Mouse (Mus musculus) gastrocnemius, postnatal 4 days (tissue): ENCODE results near the gene Gprin1. TPM values are rescaled to one million over a fixed set of nuclear protein-coding genes. Genes with fewer than 3 reads are reported as not detected.
A peak's percentile ranks its signal among the peaks of the same experiment; 100 is the strongest.

Experiments used
- DNase-seq, 2 experiments: peaks; one replicate each; pipeline ENCODE4 v3.0.0; 2021 to 2022; ENCODE audit warnings: low spot score in 2 of 2, mixed read lengths in 2 of 2
- total RNA-seq, 2 experiments: library from RNA; stranded (reverse); gene quantifications; 2 replicates each; pipeline ENCODE4 v1.2.3; 2021

Gprin1 gene
- total RNA-seq, 2 experiments from 2014 or later = 0.76 to 0.78 TPM

DNA sequence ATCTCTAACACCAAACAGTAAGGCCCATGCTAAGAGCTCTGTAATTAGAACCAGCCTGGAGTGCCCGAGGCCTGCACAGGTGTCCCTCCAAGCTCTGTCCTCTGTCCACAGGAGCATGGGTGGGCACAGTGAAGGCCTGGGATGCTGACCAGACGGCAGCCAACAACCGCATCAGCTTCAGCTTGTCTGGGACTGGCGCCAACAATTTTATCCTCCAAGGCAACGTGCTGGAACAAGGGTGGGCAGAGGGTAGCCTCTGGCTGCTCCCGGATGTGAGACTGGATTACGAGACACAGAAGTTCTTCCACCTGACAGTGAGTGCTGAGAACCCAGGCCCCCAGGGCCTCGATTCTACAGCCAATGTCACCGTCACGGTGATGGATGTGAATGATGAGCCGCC lies 23.5 kb downstream of the Gprin1 start:
- no peak for DNase-seq

DNA sequence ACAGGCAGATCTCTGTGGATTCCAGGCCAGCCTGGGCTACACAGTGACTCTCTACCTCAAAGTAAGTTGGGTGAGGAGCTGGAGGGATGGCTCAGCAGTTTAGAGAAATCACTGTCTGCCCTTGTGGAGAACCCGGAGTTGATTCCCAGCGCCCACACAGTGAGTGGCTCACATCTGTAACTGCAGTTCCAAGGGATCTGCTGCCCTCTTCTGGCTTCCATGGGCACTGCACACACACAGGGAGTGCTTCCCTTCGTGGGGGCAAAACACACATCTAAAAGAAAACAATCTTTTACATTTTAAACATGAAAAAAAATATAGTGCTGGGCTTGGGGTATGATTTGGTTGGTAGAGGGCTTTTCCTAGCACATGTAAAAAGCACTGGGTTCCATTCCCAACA lies 26.5 kb downstream of the Gprin1 start:
- DNase-seq = no peak

DNA sequence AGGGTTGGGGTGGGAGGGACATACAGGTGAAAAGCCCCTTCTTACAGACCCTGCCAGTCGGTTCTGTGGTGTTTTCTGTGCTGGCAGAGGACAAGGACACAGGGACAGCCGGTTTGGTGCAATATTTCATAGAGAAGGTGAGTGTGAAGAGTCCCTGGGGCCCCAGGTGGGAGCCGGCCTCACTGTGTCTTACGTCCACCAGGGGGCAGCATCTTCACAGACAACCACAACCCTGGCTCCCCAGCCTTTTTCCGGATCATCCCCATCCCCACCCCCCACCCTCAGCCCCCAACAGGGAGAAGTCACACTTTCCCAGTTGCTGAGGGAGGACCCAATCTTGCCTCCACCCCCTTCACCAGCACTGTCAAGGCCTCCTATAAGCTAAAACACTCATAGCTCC lies 32.8 kb downstream of the Gprin1 start:
- peak in 1 of 2 experiments; percentile 29 for DNase-seq

DNA sequence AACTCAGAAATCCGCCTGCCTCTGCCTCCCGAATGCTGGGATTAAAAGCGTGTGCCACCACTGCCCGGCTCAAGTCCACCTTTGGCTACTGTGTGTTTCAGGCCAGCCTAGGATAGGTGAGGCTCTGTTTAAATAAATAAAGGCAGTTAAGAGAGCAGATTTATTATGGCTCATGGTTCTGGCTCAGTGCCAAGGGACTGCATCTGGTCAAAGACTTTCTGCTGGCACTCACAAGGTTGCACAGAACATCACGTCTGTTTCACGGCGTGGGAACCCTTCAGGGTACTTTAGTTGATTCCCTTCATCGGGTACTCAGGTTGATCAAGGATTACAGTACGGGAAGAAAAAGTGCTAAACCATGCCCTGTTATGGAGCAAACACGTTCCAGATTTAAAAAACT lies 34.7 kb downstream of the Gprin1 start:
- no peak for DNase-seq

DNA sequence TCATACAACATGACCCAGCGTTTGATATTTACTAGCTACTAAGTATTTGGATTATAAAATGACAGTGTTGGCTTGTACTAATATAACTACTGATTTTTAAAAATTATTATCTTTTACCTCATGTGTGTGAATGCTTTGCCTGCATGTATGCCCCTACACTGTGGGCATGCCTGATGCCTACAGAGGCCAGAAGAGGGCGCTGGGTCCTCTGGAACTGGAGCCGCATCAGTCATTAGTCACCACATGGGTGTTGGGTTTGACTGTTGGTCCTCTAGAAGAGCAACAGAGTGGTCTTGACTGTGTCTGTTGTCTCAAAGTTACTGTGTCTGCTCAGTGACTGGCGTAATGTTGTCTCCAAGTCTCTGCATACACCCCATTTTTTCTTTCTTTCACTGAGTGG lies 35.3 kb downstream of the Gprin1 start:
- DNase-seq = no peak

DNA sequence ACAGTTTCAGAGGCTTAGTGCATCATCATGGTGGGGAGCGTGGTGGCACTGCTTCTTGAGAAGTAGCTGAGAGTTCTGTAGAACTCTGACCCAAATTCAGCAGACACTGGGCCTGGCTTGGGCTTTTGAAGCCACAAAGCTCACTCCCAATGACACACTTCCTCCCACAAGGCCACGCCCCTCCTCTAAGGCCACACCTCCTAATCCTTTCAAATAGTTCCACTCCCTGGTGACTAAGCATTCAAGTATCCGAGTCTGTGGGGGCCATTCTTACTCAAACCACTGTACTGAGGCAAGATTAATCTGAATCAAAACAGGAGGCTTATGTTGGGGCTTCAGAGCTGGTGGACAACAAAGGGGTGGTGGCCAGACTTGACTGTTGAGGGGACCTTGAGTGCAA lies 38.8 kb downstream of the Gprin1 start:
- DNase-seq = no peak

DNA sequence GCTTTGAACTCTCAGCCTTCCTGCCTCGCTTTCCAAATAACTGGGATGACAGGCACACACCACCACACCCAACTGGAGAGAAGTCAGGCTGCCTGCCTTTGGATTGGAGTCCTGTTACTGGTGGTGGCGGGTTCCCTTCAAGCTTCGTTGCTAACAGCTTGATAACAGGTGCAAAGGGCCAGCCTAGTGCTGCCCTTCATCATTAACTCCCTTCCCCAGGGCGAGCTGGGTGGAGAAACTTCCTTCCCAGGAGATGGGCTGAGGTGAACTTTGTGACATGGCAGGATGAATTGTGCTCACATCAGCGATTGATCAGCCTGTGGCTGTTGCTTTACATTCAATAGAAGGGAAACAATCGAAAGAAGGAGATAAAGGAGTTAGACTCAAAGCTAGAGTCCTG lies 44.8 kb downstream of the Gprin1 start:
- DNase-seq = no peak

DNA sequence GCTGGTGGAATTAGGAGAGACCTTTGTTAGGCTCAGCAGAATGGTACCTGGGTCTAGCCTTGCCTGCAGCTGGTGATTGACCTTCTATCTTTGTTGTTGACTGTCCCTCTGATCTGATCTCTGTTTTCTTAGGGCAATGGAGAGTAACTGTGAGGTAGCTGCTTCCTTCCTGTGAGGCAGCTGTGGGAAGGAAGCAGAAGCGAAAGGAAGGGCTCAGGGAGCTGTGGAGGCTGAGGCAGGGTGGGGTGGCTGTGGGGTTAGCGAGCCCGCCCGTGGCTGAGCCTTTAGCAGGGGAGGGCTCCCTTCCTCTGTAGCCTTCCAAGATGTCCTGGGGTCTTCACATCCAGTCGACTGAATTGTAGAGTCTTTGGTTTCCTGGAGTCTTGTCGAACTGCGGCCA lies 47.2 kb downstream of the Gprin1 start:
- DNase-seq = no peak

DNA sequence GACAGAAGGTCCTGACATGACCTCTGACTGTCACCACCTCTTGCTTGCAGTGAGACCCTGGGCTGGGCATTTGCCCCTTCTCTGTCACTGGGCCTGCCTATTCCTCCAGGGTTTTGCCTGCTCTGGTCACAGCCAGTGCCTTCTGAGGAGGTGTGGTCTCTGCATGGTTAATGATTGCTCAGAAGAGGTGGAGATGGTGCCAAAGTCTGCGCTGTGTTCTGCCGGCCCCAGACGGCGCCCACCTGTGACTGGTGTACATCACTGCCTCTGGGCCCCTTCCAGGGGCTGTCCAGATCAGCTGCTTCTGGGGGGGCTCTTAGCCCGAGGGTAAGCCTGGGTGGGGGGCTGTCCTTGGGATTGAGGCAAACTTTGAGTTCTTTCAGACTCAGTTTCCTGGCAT lies 48.4 kb downstream of the Gprin1 start, which contains the start of gene Cdhr2:
Gene Cdhr2 (plus strand): TSS at position 219 of the 400 bp plus-strand sequence.
- no peak for DNase-seq

DNA sequence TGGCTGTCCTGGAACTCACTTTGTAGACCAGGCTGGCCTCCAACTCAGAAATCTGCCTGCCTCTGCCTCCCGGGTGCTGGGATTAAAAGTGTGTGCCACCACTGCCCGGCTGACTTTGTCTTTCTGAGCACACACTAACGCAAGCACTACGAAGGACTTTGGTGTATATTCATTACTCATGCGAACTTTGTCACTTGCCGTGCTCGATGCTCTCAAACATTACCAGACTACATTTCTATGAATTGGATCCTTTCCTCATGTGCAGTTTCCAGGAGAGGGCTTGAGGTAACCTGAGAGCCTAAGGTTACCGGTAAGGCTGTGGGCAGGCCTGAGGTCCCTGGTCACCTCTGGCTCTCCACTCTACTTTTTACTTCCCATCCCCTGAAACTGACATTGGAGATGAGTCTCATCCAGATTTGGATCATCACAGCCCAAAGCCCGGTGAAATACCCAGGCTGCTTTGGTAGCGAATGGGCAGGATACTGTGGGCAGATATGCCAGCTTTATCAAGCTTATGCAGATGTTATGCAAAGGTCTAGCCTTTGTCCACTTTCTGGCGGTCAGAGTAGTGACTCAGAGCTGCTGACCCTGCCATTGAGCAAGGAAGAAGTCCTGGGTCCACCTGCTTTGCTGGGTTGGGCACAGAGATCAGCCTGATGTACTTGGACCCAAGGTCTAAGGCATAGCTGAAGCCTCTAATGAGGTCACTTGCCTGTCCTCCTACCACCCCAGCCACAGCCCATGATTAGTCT lies 54.0 kb downstream of the Gprin1 start:
- no peak for DNase-seq

DNA sequence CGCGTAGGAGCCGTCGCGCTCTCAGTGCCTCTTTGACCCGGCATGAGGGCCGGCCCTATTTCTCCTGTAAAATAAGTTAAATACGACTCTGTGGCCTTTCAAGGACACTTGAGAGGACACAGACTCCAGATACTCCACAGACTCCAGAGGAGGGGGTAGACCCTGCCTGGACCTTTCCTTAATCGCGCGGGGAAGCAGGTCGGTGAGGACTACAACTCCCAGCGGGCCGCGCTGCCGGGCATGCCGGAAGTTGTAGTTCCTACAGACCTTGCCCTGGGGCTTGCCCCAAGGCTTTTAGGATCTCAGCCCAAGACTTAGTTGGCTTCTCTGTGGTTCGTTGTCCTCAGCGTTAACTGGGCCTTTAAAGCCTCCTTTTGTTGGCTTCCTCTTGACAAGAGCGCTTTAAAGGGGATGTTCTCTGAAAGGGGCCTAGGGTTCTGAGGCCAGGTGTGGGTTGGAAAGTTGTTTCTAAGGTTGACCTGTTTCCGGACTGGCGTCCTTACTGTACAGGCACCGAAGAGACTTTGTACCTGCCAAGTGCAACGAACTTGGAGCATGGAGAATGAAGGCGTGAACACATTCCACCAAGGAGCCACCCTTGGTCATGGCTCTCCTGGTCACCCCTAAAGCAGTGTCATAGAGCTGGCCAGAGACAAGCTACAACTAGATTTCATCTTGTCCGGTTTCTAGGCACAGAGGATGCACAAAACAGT lies 55.2 kb downstream of the Gprin1 start:
- DNase-seq = peak in 1 of 2 experiments; percentile 87

DNA sequence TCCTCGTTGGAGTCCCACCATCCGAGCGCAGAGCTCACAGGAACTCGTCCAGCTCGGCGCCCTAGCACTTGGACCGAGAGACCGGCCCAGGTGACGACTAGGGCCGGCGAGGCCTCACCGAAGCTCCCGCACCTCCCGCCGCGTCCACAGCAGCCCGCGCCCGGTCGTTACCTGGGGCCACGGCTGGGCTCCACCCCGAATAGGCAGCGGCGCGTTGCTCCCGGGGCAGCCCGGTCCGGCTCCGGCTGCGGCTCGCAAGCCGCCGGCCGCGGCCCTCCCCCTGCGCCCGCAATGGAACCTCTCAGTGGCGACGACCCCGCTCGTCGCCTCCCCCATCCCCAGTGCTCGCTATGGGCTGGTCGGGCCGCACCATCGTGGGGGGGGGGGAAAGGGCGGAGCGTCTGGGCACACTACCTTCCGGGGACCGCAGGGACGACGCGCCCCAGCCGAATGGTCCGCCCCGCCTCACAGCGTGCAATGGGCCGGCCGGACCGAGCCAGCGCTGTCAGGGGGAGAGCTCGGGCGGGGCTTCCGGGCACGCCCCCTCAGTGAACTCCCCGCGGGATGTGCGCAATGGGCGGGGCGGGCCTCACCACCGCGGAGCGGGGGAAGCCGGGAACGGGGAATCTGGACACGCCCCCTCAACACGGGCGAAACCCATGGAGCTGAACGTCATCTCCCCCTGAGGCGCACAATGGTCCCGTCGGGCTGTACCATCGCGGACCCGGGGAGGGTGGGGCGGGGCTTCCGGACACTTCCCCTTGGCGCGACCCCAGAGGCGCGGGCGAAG lies 55.9 kb downstream of the Gprin1 start, which contains the start of gene Rnf44:
Gene Rnf44 (minus strand): TSS at position 350 of the 790 bp plus-strand sequence.
- DNase-seq = peak; percentile 98 to 99

DNA sequence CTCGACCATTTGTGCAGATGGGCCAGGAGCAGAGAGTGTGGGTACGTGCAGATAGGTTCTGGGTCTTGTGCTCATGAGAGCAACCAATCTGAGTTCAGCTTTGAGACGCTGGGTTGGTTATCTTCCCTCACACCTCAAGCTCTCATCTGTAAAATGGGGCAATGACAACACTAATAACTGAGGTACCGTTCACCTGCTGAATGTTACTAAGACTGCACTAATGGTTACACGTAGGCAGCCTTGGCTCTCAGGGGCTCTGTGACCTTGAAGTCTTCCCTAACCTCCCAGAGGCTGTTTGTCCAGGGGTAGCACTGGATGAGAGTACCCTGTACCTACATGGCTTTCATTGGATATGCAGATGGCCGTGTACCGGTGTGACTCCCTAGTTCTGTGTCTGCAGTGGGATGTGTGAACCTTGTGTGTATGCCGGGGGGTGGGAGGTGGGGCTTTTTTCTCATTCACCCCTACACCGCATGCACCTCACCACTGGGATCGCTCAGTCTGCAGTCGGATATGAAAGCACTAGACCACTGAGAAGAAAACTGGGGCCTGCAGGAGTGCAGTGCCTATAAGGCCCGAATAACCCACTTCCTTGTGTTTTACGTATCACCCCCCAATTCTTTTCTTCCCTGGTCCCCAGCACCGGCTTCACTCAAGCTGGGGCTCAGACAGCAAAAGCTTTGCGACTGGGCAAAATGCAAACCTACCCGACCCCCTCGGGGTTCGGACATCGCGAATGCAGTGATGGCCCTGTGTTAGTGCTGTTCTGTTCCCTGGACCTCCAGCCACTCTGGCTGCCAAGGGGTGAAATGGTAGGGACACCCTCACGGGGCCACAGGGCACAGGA lies 56.7 kb downstream of the Gprin1 start:
- no peak for DNase-seq

DNA sequence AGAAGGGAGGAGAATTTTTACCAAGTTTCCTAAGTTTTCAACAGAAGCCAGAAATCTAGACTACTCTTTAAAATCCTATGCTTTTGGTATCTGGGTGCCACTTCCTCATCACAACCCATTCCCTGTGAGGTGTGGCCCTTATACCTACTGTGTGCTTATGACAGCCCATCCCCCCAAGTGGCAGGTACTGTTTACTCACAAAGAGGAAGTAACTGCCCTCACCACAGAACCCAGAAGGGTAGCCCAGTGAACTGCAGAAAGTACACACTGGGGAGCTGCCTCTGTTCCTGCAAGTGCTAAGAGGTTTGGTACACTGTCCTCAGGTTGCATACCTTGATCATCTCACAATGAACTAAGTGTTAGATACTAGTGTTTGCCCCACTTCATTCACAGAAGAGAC lies 57.9 kb downstream of the Gprin1 start:
- DNase-seq = no peak

DNA sequence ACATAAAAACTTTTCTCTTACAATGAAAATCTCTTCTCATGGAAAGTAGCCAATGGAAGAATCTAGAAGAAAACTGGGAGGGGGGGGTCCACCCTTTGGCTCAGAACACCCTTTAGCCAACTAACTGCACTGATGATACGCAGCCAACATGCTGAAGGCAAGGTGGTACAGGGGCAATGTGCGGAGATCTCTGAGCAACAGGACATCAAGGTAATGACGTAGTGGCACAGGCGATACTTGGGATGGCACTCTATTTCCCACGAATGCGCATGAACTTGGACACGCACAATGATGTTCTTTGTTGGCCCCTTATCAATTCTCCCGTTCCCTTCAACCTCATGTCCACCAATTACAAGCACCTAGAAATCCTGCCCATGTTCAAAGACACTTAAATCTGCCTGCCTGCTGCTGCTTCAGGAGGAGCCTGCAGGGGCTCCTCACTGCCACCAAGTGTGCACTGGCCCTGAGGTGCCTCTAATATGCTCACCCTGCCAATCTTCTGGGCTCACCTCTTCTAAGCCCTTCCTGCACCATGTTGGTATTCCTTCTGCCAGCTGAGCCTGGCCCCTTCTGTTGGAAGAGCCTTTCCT lies 59.4 kb downstream of the Gprin1 start:
- no peak for DNase-seq

DNA sequence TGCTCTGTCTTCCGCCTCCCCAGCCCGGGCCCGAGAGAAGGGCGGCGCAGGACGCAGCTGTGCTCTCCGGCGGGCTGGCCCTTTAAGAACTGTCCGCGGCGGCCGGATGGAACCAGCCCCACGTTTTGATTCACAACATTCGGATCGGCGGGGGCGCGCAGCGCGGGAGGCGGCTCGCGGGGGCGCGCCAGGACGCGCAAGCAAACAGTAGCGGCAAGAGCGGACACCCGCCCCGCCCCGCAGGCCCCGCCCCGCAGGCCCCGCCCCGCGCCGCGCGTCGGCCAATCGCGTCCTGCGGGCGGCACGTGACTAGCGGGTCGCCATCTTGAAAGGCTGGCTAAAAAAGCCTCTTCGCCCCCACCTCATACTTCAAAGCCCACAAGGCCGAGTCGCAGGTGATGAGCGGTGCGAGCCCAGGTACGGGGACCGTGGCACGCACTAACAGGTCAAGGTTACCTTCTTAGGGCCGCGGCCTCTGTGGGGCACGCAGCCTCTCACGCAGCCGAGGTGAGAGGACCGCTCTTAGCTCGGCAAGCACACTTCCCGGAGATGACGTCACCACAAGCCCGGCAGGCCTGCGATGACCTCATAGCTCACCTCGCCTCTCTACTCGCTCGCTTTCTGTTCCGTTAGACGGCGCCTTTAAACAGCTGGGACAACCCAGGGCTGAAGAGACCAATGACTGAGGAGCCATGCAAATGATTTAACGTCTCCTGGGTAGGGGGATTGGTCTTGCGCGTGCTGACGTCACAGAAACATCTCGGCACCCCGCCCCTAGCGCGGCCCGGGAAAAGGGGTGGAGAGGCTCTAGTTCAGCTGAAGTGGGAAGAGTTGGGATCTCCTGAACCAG lies 61.9 kb downstream of the Gprin1 start:
- DNase-seq = peak; percentile 96 to 99

DNA sequence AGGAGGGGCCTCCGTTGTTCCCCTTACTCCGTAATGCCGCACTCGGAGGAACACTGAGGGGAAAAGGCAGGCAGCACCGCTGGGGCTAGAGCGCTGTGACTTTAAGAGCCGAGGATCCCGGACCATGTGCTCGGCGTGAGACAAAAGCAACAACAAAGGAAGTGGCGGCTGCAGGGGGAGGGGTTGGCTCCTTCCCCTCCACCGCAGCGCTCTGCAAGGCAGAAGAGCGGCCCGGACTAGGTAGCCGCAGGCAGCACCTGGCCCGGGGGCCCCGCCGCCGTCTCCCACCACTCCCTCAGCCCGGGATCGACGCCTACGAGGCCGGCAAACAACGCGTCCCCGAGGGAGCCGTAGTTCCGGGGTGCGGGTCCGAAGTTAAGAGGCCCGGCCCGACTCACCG lies 62.6 kb downstream of the Gprin1 start:
- DNase-seq = peak; percentile 47 to 79
